Mouse (Mus musculus): ENCODE measurements around the gene Gdf15.
"Not testable (repeated sequence)": the region's sequence is repeated elsewhere in the genome, so short reads cannot be mapped to it uniquely, and the experiment has no call there.

The Gdf15 gene

DNA sequence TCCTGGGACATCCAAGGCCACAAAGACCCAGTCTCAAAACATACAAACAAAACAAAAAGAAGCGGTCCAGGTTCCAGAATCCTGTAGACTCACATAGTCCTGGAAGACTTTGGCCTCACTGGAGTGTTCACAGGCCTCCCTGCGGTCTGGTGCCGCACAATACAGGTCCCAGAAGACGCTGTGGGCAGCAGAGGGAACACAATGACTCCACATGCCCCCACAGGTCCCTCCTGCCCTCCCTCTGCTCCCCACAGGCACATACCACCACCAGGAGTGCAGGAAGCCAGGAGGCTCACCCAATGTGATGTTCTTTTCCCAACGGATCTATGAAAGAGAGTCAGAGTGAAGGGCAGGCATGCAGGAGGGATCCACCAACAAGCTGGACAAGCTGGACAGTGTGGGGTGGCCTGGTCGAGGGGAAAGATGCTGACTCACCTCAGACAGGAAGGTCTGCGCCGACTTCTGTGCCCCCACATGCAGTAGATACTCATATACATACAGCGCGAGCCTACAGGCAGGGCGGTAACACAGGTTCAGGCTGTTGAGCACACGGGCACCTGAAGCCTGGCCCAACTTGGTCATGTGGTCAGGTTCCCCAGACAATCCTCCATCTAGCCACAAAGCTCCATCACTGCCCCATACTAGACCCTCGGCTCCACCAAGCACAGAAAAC lies 30.0 kb downstream of the Gdf15 start:
- DNase-seq, result no peak

DNA sequence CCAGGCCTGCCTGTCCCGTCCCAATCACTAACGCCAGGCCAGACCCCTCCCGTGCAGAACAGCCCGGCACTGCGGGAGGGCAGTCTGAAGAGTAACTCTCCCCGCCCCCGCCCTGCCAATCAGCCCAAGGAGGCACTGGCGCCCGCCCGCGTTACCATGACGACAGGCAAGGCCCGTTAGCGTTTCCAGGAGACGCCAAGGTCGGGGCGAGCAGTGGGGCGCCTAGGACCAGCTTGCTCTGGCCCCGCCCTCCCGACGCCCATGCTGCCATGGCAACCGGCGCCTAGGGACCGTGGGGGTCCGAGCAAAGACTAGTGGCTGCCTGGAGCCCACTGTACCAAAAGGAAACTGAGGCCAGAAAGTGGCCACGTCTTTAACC lies 31.0 kb downstream of the Gdf15 start:
- peak; percentile 67 for DNase-seq

DNA sequence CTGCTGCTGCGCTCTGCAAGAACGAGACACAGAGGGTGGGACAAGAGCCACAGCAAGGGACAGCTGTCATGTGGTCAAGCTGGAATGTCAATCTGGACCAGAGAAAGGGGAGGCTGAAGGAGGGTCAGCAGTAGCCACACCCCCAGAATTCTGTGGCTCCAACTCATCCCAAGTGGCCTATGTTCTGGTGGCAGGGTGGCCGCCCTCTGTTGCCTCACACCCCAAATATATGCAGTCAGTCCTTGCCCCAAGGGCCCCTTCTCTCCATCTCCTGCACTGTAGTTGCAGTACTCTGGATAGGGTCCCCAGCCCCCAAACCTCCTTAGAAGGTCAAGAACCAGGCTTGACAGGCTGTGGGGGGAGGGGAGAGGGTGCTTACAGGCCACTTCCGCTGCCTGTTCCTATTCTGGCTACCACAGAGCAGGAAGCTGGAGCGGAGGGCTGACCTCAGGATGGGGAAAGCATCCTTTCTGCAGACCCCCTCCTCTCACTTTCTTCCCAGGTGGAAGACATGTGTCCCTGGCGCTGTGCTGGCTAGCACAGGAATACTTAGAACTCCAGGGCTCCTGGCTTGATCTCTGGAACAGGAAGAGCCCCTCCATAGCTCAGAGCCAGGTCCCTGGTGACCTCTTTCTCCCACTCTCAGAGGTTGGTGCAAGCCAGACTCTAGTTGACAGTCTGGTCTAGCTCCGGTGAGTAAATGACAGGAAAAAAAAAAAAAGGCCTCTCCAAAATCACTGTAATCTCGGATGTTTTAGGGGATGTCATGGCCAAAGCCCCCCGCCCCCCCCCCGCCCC lies 31.6 kb downstream of the Gdf15 start:
- DNase-seq, result no peak

DNA sequence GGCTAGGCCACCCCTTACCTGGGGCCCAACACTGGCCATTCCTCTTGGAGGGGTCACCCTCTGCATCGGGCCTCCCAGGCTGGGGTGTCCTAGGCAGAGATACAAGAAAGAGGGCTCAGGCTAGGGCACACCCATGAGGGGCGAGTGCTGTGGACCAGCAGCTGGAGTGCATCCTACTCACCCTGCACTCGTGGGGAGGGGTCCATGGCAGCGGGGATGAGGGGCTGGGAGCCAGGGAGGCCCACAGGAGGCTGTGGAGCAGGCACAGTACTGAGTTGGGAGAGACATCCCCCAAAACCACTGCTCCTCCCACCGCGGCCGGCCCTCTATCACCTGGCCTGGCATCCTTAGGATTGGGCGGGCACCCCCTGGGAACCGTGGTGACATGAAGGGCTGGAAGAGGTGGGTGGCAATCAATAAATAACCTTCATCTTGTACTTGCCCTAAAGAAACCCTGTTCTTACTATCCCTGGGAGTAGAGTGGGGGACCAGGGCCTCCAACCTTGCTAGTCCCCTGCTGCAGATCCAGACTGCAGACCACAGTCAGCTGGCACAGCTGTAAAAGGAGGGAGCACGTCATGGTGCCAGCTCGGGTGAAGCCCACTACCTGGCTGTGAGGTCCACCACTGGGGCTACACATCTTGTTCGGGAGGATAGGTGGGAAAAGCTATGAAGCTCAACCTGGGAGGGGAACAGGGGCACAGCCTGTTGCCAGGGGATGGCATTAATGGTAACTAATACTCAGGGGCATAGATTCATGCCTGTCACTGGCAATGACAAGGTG lies 32.6 kb downstream of the Gdf15 start:
- no peak for DNase-seq

DNA sequence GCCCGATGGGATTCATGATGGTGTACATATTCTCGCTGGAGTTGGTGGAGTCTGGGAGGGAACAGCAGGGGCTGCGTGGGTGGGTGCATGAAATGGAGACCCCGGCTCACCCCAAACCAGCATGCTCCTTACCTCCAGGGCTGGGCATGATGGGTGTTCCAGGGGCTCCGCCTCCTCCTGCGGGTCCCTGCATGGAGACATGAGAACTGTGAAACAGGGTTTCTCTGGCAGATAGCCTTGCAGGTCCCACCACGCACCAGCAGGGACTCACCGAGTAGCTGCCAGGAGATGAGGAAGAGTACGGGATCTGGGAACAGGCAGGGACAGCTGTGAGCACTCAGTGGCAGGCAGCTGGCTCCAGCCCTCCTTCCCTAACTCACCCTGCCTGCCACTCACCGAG lies 33.5 kb downstream of the Gdf15 start:
- no peak for DNase-seq

DNA sequence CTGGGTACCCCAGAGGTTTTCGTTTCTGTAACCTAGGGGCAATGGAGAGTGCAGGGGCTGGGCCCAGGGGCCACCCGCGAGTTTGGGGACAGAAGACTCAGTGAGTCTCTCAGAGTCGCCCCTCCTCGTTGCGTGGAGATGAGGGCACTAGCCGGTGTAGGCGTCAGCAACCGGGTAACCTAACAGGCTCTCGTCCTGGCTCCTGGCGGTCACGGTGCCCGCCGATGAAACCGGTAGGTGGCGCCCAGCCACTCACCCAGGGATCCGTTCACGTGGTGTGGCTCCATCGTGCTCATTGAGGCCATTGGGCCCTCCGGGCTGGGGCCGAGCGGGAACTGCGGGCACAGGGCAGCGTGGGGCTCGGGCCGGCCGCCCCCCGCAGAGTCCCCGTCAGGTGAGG lies 34.0 kb downstream of the Gdf15 start:
- peak; percentile 89 for DNase-seq

DNA sequence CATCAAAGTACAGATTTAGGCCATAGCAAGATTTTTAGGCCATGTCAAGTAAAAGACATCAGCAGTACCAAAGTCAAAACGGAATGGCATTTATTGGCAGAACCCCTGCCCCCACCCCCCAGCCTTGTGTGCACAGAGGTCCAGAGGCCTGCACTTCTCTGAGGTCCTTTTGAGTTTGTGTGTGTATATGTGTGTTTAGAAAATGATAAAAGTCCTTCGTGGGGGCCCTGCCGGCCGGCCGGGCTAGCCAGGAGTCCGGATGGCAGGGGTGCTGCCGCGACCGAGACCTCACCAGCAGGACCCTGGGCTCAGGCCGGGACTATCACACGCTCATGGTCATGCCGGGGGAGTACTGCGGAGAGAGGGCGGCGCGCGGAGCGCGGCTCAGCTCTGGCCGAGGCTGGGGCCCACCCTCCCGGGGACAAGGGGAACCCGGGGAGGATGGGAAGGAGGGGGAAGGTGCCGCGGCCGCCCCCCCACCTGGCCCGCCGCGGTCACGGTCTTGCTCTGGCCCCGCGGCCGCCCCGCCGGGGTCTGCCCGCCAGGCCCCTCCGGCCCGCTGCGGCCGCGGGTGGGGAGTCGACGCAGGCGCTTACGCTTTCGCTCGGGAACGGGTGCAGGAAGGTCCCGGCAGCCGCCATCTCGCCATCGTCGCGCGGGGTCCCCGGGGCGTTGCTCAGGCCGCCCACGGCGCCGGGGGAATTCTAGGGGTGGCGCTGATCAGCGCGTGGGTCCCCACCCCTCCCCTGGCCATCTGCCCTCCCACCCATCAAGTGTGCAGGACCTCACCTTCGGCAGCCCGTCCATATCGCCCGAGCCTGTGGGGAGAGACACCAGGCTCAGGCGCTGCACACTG lies 34.6 kb downstream of the Gdf15 start:
- DNase-seq, result peak; percentile 41

DNA sequence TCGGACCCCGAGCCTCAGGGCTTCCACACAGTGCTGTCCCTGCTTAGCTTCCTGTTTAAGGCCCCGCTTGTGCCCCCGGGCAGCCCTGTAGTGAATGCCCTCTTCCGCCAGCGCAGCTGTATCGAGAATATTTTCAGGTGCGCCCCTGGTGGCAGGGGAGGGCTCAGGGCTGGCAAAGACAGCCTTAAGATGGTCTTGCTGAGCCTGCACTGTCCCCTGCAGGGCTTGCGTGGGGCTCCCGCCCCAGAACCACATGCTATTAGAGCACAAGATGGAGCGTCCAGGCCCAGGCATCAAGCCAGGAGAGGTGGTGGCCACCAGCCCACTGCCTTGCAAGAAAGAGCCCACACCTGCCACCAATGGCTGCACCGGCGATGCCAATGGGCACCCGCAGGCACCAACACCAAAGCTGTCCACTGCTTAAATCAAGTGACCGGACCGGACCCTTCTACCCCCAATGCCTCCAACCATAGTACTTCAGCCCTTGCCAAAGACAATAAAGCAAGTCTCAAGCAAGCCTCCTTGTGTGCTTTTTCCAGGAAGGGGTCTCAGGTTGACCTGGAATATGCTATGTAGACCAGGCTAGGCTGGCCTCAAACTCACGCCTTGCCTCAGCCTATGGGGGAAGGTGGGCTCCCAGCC lies 35.4 kb downstream of the Gdf15 start:
- DNase-seq, result peak; percentile 59

DNA sequence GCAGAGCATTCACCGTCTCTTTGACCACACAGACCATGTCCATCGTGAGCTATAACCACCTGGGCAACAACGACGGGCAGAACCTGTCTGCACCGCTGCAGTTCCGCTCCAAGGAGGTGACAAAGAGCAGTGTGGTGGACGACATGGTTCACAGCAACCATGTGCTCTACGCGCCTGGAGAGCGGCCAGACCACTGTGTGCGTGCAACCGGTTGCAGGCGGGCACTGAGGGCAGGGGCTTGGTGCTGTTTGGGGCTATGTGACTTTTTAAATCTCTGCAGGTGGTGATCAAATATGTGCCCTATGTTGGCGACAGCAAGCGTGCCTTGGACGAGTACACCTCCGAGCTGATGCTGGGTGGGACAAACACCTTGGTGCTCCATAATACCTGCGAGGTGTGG lies 36.0 kb downstream of the Gdf15 start:
- DNase-seq, result no peak

DNA sequence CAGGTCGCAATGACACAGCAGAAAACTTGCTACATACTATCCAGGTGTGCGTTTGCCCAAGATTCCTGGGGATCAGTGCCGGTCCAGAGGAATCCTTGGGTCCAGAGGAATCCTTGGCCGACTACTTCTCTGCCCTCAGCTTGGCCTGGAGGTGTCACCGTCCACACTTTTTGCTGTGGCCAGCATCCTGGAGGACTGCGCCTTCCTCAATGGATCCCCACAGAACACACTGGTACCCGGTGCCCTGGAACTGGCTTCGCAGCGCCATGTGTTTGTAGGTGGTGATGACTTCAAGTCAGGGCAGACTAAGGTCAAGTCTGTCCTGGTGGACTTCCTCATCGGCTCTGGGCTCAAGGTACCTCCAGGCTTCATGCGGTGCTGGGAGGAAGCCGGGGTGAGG lies 36.4 kb downstream of the Gdf15 start:
- DNase-seq, result no peak

DNA sequence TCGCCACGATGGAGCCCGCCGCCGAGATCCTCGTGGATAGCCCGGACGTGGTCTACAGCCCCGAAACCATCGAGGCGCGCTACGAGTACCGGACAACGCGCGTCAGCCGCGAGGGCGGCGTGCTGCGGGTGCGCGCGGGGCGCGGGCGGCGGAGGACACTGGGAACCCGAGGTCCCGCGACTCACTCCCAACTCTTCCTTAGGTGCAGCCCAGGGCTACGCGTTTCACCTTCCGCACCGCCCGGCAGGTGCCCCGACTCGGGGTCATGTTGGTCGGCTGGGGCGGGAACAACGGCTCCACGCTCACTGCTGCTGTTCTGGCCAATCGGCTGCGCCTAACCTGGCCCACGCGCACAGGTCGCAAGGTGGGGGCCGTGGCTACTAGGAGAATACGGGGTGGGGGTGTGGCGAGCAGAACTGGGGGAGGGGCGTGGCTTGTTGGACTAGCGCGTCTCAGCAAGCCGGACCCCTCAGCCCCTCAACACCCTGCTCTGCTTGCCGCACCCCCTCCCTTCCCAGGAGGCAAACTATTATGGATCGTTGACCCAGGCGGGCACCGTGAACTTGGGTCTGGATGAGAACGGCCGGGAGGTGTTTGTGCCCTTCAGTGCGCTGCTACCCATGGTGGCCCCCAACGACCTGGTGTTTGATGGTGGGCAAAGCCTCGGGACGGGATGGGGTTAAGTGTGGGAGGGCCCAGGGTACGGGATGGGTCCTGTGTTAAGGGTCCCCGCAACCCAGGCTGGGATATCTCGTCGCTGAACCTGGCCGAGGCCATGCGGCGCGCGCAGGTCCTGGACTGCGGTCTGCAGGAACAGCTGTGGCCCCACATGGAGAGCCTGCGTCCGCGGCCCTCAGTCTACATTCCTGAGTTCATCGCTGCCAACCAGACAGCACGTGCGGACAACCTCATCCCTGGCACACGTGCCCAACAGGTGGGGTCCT lies 37.4 kb downstream of the Gdf15 start:
- DNase-seq, result peak; percentile 55

DNA sequence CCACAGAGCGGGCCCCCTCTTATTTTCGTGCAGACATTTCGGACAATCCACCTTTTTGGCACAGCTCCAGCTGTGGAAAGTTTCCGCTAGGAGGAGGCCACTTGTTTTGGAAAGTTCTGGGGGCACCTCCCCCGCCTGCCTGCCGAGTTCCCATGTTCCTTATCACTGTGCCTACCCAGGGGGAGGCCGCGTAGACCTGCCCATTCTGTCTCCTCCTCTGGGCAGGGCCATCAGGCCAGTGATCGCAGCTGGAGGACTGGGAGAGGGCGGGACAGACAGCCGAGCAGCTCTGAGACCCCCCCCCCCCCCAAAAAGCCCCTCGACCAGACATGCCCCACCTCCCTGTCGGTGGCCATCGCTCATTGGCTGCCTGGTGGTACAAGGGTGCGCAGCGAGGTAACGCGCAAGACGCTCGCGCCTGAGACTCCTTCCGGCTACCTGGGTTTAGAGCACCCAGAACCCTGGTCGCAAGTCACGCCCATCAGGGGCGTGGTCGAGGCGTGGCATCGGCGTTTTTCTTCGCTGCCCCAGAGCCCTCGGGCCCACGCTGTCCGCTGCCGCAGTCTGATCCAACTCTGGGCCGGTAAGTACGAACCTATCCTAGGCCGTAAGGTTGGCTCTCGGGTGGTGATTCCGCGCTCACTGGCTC lies 38.2 kb downstream of the Gdf15 start, which contains the start of gene Isyna1:
Gene Isyna1, plus strand, starts transcription at position 413 of the 649 bp plus-strand sequence.
- DNase-seq, result peak; percentile 46

DNA sequence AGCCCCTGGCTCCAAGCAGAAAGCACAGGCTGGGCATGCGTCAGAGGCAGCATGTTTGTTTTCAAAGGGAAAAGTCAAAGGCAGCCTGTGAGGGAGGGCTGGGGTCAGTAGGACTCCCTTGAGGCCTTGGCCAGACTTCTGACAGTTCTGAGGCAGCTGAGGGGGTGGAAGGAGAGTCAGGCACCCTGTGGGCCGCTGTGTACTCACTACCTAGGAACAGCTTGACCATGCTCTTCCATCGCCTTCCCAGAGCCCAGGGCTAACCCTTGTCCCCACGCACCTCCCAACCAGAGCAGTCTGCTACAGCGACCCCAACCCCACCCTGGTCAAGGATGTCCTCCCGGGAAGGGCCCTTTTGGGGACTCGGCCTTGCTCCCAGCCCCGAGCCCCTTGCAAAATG lies 39.1 kb downstream of the Gdf15 start:
- DNase-seq, result no peak

DNA sequence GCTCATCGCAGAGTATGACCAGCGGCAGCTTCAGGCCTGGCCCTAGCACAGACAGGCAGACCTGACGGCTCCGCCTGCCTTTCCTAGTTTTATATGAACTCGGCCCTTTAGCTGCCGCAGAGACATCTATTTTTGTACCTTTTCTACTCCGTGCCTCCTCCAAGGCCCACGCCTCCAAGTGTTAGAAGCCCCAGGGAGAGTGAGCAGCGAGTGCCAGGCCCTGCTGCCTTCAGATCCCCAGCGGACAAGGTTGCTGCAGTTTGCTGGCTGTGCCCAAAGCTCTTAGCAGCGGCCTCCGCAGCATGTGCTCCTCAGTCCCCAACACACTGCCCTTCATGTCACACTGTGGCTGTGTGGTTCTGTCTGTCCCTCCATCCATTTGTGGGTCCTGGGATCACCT lies 40.7 kb downstream of the Gdf15 start:
- DNase-seq, result no peak

DNA sequence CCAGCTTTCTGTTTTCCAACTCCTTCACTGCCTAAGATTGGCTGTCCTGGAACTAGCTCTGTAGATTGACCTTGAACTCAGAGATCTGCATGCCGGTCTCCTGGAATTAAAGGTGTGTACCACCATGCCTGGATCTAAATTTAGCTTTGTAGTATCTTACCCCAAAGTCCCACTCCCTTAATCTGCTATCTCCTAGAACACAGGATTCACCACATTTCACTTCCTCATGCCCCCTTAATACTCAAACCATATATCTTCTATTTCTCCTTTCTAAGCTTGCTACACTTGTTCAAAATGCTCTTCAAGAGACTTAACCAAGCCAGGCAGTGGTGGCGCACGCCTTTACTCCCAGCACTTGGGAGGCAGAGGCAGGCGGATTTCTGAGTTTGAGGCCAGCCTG lies 44.3 kb downstream of the Gdf15 start:
- DNase-seq, result not testable (repeated sequence)

DNA sequence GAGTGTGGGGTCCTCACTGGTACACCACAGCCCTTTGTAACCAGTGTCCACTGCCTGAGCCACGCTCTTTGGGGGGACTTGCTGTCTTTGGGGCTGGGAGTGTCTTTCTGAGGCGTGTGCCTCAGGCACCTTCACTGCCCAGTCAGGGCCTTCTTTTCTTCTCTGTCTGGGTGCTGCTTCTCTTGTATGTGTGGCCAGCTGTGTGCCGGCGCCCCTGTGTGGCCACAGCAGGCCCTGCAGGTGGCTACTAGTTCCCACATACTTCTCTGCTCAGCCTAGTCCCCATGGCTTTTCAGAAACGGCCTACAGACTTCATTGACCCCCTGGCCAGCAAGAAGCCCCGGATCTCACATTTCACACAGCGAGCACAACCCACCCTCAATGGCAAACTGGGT lies 47.0 kb downstream of the Gdf15 start:
- DNase-seq, result no peak

DNA sequence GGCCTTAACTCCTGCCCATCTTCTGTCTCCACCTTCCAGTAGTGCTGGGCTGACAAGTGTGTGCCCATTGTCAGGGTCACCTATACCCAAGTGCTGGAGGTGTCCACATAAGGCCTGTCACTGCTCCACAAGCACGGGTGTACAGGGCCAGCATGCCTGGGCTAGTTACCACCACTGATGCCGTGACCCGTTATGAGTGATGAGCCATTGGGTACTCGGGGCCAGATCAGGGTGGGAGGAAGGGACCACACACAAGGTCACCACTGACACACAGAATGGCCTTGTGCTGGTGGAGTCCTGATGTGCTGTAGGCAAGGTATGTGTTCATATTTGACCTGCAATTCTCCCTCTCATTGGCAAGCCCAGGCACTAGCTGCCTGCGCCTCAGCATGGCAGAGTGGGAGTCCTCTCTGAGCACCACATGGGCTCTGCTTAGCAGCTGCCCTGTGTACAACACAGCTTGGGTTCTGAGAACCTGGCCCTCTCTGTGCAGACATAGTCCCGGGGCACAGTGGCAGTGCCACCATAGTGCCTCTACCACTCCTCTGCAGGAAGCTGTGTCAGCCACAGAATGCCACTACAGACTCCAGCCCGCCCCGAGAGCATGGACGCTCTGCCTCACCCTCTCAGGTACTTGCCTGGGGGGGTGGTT lies 47.5 kb downstream of the Gdf15 start:
- no peak for DNase-seq

DNA sequence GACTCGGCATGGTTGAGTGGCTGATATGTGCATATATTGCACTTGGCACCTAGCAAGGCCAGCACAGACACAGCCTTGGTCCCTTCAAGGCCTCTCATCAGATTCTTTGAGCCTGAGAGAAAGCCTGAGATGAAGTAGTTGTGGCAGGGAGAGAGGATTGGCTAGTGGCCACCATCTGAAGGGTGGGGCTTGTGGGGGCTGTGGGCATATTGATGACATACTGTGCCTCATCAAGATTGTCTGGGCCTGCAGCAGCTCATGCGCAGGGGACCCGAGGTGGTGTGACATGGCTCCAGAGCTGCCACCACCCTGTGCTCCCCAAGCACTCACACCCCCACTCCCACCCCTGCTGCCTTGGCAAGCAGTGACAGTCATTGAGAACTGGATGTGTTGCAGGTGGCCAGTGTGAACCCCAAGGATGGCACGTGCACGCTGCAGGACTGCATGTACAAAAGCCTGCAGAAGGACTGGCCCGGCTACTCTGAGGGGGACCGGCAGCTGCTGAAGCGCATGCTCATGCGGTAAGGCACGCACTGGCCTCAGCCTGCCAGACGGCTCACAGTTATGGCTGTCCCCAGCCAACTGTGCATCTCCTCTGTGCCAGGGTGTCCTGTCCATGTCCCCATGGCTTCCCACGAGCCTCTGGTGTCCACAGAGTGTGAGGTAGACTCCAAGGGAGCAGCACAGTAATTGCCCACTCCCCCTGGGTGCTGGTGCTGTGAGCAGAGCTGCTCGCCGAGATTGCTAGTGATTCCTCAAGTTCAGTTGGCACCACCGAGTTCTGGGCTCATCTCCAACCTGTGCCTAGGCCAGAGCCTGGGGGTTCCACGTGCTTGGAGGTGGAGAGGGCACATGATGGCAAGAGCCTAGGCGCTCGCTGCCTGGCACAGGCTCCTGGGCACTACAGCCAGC lies 48.5 kb downstream of the Gdf15 start:
- peak; percentile 72 for DNase-seq
